Mouse (Mus musculus) fat pad, adult 2 months (tissue): ENCODE results near the gene Ccl21a.
"Not testable (repeated sequence)": the region's sequence is repeated elsewhere in the genome, so short reads cannot be mapped to it uniquely, and the experiment has no call there.

Source experiments
- DNase-seq: peaks from one replicate; pipeline ENCODE4 v3.0.0-alpha.2; 2011; ENCODE audit warnings: low read depth, low spot score; ENCODE audit errors: extremely low read depth

Gene Ccl21a

DNA sequence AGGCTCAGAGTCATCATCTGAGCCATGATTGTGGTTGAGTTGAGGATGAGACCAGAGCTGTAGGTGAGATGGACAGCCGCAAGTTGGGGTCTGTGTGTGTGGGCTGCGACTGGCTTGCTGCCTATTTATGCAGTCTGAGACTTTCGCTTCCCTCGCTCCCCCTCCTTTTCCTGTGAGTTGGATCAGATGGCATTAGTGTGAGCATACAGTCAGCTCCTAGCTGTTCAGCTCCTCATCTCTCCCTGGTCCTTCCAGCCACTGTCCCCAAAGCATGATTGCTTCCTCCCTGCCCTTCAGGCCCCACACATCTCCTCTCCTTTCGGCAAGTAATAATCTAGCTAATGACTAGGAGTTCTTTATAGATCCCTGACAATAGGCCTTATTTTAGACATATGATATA is at the start of gene Ccl21a:
TSS of gene Ccl21a (minus strand) at position 101 of the 400 bp plus-strand sequence.
- DNase-seq = not testable (repeated sequence)

DNA sequence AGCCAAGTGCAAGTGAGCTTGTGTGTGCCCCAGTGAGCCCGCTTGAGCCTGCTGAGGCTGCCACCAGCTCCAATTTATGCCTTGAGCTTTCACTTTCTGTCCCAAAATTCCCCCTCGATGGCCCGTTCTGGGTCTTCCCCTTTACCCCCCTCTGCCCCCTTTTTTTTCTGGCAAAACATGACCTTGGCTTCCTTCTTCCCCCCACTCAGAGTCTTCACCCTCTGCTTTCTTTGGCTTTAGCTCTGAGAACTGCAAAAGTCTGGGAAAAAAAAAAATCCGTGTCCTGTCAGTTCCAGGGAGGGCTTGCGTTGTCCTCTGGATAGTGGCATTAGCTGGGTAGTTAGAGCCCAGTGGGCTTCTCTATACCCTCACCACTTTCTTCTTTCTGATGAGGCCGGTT is 17.3 kb downstream of the Ccl21a start, which contains the start of gene Ccl19:
TSS of gene Ccl19 (minus strand) at position 101 of the 400 bp plus-strand sequence.
- DNase-seq = not testable (repeated sequence)

DNA sequence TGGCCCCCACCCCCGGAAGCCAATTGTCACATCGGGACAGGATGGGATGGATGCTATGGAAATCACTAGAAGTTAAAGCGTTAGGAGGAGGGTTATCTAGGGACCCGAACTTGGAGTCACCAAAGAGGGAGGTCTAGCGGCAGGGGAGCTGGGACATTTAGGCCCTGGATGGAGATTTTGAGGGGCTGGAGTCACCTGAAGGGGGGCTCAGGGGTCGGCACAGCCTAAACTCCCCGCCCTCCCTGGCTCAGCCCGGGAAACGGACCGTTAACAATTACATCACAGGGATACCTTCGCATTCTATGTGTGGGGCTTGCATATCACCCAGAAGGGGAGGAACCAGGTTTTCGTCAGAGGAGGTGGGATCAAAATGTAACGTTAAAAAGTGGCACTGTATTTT is 38.5 kb downstream of the Ccl21a start, which contains the start of gene 4930578G10Rik:
TSS of gene 4930578G10Rik (plus strand) at position 301 of the 400 bp plus-strand sequence.
- DNase-seq = not testable (repeated sequence)
